Mouse (Mus musculus) lung, postnatal 36 days (tissue): ENCODE measurements around the gene Themis3.
"Not testable (repeated sequence)": the region's sequence is repeated elsewhere in the genome, so short reads cannot be mapped to it uniquely, and the experiment has no call there.

ENCODE experiments used
- DNase-seq: peaks from one replicate; pipeline ENCODE4 v3.0.0; 2022; ENCODE audit warnings: mixed read lengths

The Themis3 gene

GRCm38 (mm10) chr17:66558404-66559317 lies 35.8 kb downstream of the Themis3 start:
- DNase-seq, result peak; percentile 35

GRCm38 (mm10) chr17:66552690-66553089 lies 41.7 kb downstream of the Themis3 start:
- no peak for DNase-seq

DNA sequence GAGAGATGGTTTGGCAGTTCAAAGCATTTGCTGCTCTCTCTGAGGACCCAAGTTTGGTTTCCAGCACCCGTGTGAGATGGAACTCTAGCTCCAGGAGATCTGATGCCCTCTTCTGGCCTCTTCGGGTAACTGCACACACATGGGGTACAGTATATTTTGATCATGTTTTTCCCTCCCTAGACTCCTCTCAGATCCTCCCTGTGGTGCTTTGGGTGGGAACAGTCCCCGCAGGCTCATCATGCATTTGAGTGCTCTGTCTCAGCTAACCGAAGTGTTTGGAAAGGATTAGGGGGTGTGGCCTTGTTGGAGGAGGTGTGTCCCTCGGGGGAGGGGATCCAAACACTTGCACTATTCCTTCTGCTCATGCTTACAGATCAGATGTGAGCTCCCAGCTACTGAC lies 43.9 kb downstream of the Themis3 start:
- no peak for DNase-seq

GRCm38 (mm10) chr17:66532285-66532684 lies 62.1 kb downstream of the Themis3 start:
- no peak for DNase-seq

GRCm38 (mm10) chr17:66523396-66523795 lies 71.0 kb downstream of the Themis3 start:
- DNase-seq, result no peak

- not testable (repeated sequence) for DNase-seq
Observed at GRCm38 (mm10) chr17:66522631-66523030, 71.8 kb downstream of the Themis3 start.

DNA sequence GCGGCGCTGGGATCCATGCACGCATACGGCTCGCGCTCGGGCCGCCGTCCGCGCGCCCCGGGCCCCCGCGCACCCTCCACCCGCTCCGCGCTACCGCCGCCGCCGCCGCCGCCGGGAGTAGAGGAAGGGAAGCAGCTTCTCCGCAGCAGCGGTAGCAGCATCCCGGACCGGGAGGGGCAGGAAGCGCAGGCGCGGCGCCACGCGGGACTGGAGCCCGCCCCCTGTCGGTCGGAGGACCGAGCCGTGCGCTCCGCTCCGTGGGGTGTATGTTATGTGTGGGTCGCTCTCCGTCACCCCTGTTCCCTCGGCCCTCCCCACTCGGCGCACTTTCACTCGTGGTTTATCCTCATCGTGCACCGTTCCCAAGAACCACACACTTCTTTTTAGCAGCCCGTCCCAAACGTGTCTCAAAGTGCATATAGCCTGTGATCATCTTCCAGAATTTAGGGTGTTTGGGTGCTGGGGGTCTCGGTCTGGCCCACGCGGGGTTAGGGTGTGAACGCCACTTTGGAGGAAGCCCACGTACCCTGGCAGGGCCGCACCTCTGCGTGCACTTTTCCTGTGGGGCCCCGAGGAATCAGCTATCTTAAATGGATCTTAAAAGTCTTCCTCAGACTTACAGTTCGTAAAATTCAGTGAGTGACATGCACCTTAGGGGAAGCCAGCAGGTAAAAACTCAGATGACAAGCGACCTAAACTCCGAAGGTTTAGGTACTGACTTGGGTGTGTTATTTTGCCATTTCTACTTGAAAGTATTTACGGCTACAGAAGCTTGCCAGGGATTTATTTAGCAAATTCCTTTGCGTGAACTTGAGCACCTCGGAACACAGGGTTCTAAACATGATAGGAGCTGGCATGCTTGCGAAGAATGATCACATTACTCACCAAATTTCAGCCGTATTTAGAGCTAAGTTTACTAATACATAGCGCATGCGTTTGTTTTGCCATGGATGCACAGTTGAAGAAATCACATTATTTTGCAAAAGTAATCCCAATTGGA lies 74.6 kb downstream of the Themis3 start, which contains the start of gene Rab12:
TSS of gene Rab12 (minus strand) at position 176 of the 1,000 bp plus-strand sequence.
- DNase-seq, result peak; percentile 86

- peak; percentile 22 for DNase-seq
Observed at GRCm38 (mm10) chr17:66518877-66519553, 75.4 kb downstream of the Themis3 start.

GRCm38 (mm10) chr17:66516953-66517352 lies 77.5 kb downstream of the Themis3 start:
- DNase-seq, result peak; percentile 43

DNA sequence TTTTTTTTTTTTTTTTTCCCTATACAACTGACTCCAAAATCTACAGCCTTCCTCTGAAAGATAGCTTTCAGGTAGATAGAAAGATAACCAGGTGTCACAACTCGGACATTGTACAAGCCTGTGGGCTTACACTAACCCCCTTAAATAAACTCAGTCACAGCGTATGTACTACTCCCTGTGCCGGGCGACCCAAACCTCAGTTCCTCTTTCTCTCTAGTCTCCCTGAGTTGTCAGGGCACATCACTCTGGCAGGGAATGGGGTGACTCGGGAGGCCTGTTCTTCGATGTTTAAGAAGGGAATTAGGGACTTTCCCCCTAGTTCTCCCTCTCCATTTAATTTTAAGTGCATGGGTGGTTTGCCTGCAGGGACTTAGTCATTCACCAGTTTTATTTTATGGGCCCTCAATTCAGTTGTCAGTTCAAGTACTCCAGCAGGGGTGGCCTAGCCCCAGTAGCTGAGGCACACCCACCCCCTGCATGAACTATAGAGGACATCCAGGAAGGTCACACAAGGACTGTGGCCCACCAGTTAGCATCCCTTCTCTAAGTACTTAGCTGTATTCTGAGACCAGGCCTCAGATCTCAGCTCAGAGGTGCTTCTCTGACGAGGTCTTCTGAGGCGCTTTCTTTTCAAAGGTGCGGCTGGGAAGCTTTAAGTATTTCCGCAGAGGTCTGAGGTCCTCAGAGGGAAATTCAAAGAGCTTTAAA lies 80.0 kb downstream of the Themis3 start:
- no peak for DNase-seq

GRCm38 (mm10) chr17:66512202-66512956 lies 82.0 kb downstream of the Themis3 start:
- DNase-seq, result no peak

DNA sequence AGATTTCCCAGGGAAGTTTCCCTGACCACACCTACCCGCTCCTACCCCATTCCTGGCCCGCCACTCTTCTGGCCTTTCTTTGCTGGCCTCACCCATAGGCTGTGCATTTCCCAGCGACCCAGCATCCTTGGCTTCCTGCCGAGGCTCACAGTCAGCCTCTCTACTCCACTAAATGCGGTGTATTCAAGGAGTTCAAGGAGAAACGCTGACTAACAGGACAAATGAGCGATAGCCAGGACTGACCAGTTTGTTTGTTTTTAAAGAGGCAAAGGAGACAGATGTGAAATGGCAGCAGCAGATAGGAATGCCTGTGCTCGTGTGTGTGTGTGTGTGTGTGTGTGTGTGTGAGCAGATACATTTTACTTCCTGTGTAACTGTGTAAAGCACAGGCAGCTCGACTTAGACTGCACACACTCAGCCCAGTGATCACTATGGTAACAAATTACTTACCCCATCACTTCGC lies 84.2 kb downstream of the Themis3 start:
- DNase-seq, result peak; percentile 72

- peak; percentile 15 for DNase-seq
Observed at GRCm38 (mm10) chr17:66507049-66507954, 87.1 kb downstream of the Themis3 start.

GRCm38 (mm10) chr17:66504964-66505363 lies 89.5 kb downstream of the Themis3 start:
- no peak for DNase-seq
